Mouse (Mus musculus): ENCODE data around the gene Hrasls5.

DNA sequence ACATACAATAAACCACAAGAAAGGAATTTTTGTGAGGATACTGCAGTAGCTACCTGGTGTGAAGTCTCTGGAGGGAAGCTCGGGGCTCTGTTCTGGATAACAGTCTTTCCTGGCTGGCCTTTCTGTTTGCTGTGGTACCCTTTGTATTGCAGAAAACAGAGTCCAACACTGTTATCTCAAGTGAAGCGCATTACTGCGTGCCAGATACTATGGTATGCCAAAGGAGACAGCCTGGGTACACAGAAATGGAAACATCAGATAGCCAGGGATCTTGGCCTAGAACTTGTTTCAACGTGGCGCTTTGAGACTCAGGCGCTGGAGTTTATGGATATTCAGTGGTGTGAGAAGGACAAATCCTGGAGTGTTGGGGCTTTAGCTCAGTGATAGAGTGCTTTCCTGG lies 26.6 kb upstream of the Hrasls5 start:
- TF ChIP-seq CTCF (IDR thresholded peaks at IDR 0.05; ENCODE audit: low read depth, low read length) (no peak), EP300 (IDR thresholded peaks at IDR 0.05; ENCODE audit: insufficient read depth, low read depth, low read length) (no peak), POLR2A (IDR thresholded peaks at IDR 0.05; ENCODE audit: insufficient read depth, low read length) (no peak)
